Mouse (Mus musculus): ENCODE results near the gene Copz1.

DNA sequence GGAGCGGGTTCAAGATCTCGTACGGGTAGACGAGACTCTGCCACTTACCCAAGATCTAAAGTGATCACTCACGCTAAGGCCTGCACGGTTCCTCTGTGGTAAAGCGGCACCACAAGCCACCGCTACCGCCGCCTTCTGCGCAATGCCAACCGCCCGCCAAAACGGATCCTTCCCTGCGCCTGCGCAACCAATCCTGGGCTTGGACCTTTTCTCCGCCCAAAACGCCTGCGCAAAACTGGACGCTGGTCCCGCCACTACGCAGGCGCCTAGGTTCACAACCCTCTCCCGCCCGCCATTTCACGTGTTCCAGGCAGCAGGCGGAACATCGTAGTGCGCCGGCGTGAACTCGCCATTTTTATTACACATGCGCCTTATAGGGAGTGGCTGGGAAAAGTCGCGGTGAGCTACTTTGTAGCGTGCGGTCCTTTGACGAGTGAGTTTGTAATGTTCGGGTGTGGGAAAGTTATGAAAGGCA is 32.8 kb upstream of the Copz1 start, which contains the start of gene Cbx5:
- TF ChIP-seq CTCF (IDR thresholded peaks at IDR 0.05; ENCODE audit: low read depth, low read length) (no peak), POLR2A (IDR thresholded peaks at IDR 0.05; ENCODE audit: borderline replicate concordance, low read depth, low read length) (no peak)

All from bone marrow macrophage, adult 2 months (primary cell).